Mouse (Mus musculus) mouse trophoblast stem cell (cell line): ENCODE results near the gene Phb.

ENCODE experiments used
- in situ Hi-C, 2 experiments: fragments of 300-500 bp; cut with MseI, MboI; formaldehyde crosslinking; loops; 2 replicates in 1 of 2; 3 replicates in 1 of 2; pipeline ENCODE4 v1.15.1; 2025

Phb gene

DNA sequence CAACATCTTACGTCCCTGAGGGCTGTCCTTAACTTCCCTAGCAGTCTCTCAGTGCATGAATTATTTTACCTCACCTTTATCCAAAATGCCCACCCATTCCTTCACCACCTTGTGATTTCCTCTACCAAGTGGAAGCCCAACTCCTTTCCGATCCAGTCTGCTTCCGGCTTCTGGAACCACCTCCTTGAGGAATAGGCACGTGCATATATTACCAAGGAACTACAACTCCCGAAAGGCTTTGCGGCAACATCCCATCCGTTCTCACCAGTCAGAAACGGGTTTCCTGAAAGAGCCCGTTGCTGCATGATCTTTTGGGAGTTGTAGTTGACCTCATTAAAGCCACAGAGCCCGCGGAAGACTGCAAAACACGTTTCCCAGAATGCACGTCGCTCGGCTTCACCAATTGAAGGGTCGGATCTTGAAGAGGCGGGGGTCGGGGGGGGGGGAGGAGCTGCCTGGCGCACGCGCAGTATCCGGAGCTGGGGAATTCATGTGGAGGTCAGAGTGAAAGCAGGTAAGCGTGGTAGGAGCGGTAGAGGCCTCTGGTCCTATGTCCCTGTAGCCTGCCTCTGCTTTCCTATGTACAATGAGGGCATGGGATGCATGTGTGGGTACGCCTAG lies at the start of gene Phb:
Gene Phb (plus strand): TSS at position 429 of the 621 bp plus-strand sequence.
- in situ Hi-C loops = no loop called here

DNA sequence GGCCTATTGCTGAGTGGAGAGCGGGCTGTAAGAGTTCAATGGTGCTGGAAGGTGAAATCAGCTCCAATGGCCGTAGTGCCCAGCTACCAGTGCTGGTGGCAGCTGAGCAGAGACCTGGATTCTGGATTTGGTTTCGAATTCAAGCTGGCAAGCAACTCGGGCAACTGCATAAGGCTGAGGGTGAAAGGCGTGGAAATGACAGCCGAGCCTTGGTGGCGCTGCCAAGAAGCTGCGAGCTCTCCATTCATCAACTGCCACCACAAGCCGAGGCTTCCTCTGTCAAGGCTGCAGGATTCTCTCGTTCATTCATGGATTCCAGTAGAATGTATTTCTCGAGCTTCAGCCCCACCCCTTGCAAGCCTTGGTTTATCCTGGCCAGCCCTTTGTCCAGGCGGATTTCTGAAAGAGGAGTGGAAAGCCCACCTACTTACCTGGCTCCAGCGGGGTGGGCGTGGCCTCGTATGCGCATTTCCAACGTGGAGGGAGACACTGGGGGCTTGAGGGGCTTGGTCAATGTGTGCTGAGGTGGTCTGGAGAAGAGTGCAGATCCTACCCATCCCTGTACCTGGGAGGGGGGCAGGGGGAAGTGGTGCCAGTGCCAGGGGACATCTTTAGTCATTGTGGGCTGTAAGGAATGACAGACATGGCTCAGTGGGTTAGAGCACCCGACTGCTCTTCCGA lies 48.8 kb upstream of the Phb start:
- in situ Hi-C loops = no loop called here

DNA sequence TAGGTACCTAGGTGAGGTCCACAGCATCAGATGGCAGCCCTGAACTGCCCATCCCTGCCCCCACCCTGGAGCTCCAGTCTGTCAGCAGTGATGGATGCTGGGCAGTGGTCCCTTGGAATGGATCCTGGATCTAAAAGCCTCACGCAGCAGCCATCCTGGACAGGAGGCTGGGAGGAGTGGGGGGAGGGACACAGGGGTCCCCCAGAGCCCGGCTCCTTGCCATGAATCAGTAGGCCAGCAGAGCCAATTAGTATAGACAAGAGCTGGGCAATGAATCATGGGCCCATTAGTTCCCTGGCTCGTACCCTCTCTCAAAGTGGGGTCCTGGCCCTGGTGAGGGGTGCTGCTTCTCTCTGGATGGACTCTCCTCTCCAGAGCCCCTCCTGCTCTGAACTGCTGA lies 47.7 kb upstream of the Phb start:
- in situ Hi-C loops = no loop called here

DNA sequence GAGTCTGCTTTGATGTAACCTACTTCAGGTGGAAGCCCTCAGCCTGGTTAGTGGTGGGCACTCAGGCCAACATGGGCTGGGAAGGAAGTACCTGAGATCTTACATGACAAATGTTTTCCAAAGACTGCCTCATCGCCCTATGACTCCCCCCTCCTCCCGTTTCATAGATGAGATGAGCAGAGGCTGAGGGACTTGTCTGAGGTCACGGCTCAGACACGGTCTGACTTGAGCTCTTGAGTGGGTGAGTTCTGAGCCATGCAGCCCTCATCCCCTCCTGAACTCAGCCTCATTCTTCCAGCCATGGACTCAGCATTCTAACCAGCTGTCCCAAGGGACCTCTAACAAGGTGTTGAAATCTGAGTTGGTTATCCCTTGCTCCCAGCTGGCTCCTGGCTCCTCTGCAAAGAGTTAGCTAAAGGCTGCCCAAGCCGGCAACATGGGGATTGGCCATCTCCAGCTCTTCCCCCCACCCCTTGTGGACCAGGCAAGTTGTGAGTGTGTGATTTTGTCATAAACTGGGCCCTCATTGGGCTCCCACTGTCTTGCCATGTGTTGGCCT lies 46.8 kb upstream of the Phb start:
- in situ Hi-C loops = no loop called here

DNA sequence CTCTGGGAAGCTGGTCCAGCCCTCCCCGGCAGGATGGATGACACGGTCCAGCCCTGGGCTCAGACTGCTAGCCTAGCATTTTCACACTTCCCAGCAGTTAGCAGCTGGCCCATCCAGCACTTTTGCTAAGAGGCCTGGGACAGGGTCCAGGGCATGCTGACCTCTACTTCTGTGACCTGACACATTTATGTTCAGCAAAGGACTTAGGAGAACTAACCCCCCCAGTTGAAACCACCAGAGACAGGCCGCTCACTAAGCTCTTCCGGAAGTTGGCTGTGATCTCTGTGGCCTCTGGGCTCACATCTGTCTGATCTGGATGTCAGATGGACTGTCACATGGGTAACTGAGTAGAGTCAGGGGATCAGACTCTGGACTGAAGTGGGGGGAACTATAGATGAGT lies 45.7 kb upstream of the Phb start:
- in situ Hi-C loops = no loop called here

DNA sequence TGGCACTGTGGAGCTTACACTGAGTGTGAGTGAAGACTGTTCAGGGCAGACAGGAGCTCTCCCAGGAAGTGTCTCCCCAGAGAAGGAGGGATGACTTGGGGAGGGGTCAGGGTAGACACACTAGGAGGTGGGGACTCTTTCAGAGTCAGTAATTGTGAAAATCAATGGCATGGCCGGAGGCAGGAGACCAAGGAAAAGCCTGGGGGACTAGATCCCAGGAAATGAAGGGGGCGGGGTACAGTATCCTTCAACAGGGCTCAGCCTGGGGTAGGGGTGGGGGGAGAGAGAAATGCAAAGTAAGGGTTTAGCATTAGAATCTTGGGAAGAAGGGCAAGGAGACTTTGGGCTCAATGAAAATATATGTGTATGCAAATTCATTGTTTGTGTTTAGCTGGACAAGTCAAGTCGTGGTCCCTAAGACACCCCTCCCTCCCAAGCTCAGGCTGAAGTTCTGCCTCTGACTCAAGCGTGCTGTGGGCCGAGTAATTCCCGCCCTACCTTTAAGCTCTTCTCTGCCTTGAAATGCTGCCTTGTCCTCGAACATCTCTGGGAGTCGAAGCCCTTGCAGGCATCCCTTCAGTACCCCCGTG lies 45.1 kb upstream of the Phb start:
- in situ Hi-C loops = no loop called here

DNA sequence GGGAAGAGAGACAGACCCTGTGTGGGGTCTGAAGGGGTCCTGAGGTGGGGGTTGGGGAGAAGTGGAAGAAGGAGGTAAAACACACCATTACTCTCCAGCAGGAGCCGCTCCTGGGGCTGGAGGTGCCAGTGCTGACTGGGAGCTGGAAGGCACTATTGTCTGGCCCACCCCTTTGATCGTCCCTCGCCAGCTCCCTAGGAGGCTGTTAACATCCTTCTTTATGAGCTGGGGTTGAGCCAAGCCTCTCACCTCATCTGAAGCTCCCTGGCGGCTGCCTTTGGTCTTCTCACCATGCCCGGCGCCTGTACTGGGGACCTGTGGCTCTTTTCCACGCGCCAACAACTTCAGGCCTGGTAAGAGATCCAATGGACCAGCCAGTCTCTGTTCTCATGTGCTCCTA lies 44.3 kb upstream of the Phb start:
- in situ Hi-C loops = no loop called here

DNA sequence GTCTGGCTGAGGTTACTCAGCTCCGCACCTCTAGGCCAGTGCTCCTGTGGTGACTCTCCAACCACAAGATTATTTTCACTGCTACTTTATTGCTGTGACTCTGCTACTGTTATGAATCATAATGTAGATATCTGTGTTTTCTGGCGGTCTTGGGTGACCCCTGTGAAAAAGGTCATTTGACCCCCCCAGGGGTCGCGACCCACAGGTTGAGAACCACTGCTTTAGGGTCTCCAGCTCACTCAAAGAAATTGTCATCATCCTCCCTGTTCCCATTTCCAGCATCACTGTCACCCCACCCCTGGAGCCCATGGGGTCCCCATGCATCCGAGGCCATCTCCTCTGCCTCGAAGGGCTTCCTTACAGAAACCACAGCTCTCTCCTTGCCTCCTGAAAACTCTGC lies 36.2 kb upstream of the Phb start:
- in situ Hi-C loops = no loop called here

DNA sequence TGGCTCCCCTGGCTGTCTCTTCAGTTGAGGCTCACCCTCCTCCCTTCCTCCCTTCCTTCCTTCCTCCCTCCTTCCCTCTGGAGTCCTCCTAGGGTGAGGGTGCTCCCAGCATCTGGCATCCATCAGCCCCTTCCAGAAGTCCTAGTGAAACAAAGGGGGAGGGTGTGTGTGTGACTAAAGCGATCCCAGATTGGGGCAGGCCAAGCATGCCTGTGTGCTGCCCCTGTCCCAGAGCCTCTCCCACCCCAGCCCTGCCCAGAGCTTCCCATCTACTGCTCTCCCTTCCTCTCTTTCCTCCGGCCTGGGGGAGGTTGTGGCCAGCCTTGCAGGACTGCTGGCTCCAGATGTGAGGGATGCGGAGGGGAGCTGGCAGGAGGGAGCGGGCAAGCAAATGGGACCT lies 35.5 kb upstream of the Phb start:
- in situ Hi-C loops = no loop called here

DNA sequence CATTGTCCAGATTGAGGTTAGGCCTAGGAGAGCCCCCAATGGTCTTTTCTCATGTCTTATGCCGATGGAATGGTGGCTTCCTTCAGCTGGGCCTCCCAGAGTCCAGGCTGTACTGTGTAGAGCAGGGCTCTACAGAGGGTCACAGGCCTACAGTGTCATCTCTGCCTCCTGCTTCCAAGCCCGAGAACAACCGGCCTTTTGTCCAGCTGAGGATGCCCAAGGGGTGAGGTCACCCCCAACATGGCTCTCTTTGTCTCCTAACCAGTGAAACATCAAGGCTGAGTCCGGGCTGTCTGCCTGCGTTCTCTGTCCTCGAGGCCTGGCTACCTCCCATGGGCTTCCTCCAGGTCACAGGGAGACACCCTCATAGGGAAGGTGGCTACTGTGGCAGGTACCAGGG lies 34.3 kb upstream of the Phb start:
- in situ Hi-C loops = no loop called here

DNA sequence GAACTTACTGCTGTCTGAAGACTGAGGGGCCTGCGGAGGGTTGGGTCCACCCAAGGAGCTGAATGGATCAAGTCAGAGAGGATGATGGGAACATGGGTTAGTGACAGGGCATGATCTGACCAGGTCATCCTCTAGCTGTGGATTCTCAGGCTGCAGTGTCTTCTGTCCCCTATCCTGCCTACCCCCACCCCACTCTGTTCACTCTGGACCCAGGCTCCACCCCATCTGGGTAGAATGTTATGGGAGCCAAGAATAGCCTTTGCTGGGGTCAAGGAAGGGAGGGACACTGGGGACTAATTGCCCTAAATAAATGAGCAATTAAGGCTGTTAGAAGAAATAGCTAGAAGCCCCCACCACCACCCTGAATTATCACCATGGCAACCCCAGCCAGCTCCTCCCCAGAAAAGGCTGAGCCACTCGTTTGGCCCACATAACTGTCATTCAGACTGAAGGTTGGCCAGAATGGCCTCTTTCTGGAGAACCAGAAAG lies 33.2 kb upstream of the Phb start:
- in situ Hi-C loops = no loop called here

DNA sequence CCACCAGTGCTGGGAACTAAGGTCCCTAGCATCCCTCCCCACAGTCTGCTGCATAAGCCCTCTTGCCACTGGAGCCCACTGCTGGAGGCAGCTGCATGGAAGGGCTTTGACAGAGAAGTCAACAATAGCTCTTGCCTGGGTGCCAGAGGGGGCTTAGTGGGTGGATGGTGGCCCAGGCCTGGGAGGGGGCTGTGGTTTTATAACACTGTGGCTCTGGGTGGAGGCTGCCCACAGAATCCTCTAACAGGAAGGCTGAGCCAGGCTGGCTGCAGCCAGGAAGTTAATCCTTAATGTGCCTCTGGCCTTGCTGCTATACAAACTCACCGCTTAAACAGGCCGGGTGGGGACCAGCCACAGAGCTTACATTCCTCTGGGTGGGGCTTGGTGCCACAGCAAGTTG lies 31.7 kb upstream of the Phb start:
- in situ Hi-C loops = no loop called here

DNA sequence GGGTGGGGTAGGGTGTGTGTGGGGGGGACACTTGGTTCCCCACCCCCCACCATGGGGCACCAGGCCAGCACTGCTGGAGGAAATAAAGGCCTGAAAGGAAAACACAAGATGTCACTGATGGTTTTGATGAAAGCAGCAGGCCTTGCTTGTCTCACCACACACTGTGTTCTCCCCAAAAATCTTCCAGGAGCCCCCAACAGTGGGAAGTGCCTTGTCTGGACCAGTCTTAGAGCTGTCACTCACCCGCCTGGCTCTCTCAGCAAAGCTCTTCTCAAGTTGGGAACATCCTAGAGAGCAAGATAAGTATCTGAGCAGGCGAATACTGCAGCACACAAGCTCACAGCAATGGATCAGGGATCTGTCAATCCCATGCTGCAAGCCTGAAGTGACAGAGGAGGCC lies 26.0 kb upstream of the Phb start:
- in situ Hi-C loops = loop anchor here in 1 of 2 experiments (5.0 kb wide), 1 partner anchor 33 kb away; no protein-coding TSS in a partner anchor

DNA sequence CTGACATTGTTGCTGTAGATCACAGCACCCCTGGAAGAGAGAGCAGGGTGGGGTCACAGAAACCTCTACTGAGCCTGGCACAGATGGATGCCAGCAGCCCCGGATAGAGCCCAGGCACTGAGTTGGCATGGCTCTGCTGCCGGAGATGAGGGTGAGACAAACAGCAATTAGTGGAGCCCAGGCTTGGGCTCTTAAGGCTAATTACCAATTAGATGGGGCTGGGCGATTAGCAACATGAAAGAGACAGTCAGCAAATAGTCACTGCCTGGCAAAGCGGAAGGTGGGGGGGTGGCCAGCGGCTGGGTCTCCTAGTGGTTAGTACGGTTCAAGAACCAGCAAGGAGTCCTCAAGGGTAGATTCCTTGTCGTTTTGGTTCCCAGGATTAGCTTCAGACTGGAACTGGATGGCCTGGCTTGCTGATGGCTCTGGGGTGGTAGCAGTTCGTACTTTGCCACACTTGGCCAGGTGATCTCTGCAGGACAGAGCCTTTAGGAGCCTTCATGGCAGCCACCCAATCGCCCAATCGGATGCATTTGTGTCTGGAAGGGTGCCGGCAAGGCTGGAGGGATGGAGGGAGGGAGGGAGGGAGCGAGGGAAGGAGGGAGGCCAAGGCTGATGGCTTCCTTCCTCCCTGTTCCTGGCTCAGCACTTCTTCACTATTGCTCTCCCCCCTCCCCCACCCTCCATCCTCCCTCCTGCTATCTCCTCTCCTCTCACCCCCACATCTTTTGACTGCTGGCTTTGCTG lies 24.1 kb upstream of the Phb start:
- in situ Hi-C loops = loop anchor here in 1 of 2 experiments (5.0 kb wide), 1 partner anchor 35 kb away; no protein-coding TSS in a partner anchor

DNA sequence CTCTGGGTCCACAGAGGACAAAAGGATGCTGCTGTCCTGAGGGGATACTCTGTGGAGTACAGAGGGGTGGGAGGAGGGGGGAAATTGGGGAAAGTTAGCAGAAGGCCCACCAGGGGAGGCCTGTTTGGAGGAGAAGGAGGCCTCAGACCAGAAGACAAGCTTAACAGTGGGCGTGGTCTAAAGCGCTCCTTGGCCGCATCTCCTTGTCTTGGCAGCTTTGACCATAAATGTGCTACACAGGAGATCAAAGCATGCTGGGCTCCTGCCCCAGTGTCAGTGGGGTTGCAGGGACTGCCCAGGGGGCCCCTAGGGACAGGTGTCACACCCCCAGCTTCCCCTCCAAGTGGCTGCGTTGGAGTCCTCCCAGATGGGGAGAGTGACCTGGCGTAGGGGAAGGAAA lies 22.9 kb upstream of the Phb start:
- in situ Hi-C loops = loop anchor here in 1 of 2 experiments (5.0 kb wide), 1 partner anchor 37 kb away; no protein-coding TSS in a partner anchor

DNA sequence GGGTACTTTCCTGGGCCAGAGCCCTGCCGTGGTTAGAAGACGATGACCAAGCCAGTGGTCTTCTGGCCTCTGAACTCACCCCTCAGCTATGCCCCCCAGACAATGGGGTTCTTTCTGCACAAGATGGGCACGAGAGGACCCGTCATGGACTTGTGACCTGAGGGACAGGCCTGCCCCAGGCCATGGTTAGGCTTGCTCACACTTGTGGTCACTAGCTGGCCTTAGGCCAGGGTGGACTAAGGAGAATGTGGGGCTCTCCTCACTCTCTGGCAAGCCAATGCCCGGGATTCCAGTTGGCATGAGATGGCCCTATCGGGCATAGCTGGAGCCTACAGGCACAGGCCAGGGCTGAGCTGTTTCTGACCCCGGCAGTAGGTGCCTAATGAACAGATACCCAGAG lies 22.4 kb upstream of the Phb start:
- in situ Hi-C loops = loop anchor here in 1 of 2 experiments (5.0 kb wide), 1 partner anchor 37 kb away; no protein-coding TSS in a partner anchor

DNA sequence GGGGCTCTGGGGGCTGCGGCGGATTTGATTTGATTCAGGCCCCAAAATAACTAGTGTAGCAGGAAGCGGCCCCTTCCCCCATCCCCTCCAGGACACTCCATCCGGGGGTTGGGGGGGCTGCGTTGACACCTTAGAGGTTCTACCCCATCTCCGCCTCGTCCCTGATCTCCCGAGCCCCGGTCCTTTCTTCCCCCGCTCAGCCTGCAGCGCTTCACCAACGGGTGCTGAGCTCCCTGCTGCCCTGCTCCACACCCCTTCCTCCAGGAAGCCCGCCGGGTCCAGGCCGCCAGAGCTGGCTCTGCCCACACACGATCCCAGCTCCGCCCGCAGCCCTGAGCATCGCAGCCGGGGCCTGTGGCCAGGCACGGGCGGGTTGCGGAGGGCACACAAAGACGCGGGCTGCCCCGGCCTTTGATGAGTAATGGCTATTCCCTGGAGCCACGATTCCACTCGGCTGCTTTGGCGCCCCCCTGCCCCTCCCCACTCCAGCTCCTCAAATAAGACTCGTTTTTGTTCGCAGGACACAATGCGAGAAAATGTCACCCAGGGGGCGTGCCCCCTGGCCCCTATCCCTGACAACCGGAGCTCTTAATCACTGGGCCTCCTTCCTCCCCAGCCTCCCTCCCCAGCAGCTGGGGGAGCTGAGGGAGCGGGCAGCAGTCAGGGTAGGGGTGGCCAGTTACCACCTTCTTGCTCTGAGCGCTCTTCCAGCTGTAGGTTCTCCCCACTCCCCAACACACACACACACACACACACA lies 21.2 kb upstream of the Phb start:
- in situ Hi-C loops = loop anchor here in 1 of 2 experiments (5.0 kb wide), 1 partner anchor 113 kb away; no protein-coding TSS in a partner anchor

DNA sequence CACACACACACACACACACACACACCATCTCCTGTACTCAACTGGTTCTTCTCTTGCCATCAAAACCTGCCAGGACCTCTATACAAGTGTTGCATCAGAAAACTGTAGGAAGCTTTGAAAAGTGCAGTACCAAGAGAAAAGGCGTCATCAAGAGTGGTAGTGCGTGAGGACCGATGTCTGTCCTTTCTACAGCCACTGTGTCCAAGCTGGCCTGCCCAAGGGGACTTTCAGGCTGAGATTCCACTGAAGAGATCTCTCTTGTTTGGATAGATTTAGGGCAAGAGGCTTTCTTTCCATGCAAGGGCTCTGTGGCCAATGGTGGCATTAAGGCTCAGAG lies 20.6 kb upstream of the Phb start:
- in situ Hi-C loops = loop anchor here in 1 of 2 experiments (5.0 kb wide), 1 partner anchor 114 kb away; no protein-coding TSS in a partner anchor

DNA sequence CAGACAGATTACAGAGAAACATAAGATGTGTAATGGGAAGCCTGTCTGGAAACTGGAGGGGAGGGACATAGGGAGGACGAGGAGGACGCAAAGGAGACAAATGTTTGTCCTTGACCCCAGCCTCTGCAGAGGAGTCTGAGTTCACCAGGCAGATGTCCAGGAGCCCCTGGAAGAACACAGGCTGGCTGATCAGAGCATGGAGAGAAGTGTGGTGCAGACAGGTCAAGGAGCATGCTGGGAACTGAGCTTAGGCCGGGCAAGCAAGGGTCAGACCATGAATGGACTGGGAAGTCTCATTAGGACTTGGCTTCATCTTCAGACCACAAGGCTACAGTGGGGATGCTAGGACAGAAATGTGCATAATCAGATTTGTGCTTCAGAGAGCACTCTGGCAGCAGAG lies 19.0 kb upstream of the Phb start:
- in situ Hi-C loops = loop anchor here in 1 of 2 experiments (5.0 kb wide), 1 partner anchor 115 kb away; no protein-coding TSS in a partner anchor

DNA sequence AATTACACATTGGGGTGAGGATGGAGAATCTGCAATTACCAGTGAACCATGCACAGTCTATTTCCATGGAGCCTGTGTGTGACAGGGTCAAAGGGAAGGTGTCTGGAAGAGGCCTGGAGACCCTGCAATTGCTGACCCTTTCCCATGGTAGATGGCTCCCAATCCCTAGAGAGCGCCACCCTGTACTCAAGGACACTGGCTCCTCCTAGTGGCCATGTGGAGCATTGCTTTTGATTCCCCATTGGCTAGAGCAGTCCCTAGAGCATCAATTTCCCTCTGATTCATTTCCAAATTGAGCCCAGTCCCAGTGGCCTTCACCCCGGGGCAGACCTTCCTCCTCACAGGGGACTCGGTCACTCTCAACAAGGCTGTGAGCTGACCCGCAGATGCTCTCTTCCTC lies 17.9 kb upstream of the Phb start:
- in situ Hi-C loops = loop anchor here in 1 of 2 experiments (5.0 kb wide), 1 partner anchor 117 kb away; no protein-coding TSS in a partner anchor

DNA sequence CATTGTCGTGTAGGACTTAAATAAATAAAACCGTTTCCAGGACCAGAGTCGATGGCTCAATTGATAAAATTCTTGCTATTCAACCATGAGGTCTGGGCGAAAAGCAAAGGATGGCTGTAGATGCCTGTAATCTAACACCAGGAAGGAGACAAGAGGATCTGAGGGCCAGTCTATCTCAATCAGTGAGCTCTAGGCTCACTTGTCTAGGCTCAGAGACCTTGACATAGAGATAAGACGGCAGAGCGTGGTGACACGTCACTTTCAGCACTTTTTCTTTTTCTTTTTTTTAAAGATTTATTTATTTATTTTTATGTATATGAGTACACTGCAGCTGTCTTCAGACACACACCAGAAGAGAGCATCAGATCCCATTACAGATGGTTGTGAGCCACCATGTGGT lies 17.2 kb upstream of the Phb start:
- in situ Hi-C loops = loop anchor here in 1 of 2 experiments (5.0 kb wide), 1 partner anchor 117 kb away; no protein-coding TSS in a partner anchor
